Mouse (Mus musculus) liver, embryonic 14.5 days (tissue): Measurements from ENCODE around the gene Nos1ap.

Experiments
- CTCF ChIP-seq: IDR thresholded peaks from 2 replicates; pipeline ENCODE4 v1.5.1; 2016; ENCODE audit warnings: antibody characterized with exemption, low read depth, control low read depth
- EP300 ChIP-seq: IDR thresholded peaks from 2 replicates; pipeline ENCODE4 v1.6.1; 2016; ENCODE audit warnings: antibody characterized with exemption, low read depth

DNA sequence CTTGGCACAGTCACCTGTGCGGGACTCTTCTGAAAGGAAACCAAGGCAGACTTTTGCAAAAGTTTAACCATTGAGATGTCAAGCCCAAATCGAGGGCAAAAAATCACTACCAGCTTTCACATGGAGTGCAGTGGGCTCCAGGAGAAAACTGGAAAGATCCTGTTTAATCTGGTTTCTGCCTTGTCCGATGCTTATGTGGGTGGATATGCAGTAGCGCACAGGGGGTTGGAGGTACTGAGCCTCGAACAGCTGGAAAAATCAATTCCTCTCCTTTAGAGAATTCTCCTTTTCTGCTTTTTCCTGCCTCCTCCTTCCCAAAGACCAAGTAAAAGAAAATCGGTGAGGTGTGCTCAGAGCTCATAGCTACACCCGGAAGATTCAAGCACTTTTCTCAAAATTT lies 159.0 kb downstream of the Nos1ap start:
- TF ChIP-seq CTCF (no peak), EP300 (no peak)
